Mouse (Mus musculus) Patski (cell line): ENCODE measurements around the gene Prom2. TPM values are rescaled to one million over a fixed set of nuclear protein-coding genes. Genes with fewer than 3 reads are reported as not detected.

Source experiments
- ATAC-seq: fragments of 100-300 bp; one replicate; pipeline ENCODE4 v1.8.0; 2021
- CTCF ChIA-PET: fragments of 350-600 bp; sonication (Branson Sonifier 250); formaldehyde crosslinking; loops from one replicate; lab custom pipeline; 2022; ENCODE audit warnings: inconsistent platforms; lab: Charles Lee
- POLR2A ChIA-PET: fragments of 350-600 bp; sonication (Branson Sonifier 250); formaldehyde crosslinking; loops from one replicate; lab custom pipeline; 2022; ENCODE audit warnings: antibody characterized with exemption, inconsistent platforms; lab: Charles Lee
- DNase-seq: peaks from one replicate; pipeline ENCODE4 v3.0.0-alpha.2; 2011; ENCODE audit warnings: low read depth, low spot score
- H3K27me3 ChIP-seq: fragments of 371-371 bp; one replicate; pipeline ENCODE4 v1.5.1; 2021
- CTCF ChIP-seq: fragments of 100-300 bp; IDR thresholded peaks from one replicate; pipeline ENCODE4 v1.5.1; 2021
- in situ Hi-C: fragments of 300-500 bp; cut with MboI; formaldehyde crosslinking; loops from 3 replicates; pipeline ENCODE4 v1.11.1; 2018; ENCODE audit warnings: low pct_unique_long_range_greater_than_20kb, mixed read lengths
- polyA plus RNA-seq: library from polyadenylated mRNA; unstranded; gene quantifications from one replicate; pipeline ENCODE4 v1.2.3, GENCODE M21; 2021

Gene Prom2
- polyA plus RNA-seq, 1 experiment from 2014 or later, result not detected

- TF ChIP-seq CTCF, result no peak
- in situ Hi-C loops, result loop anchor here (5.0 kb wide), 1 partner anchor 36 kb away; no protein-coding TSS in a partner anchor
- ChIA-PET CTCF (interaction anchor here (1.1 kb wide), 1 partner anchor 42 kb away, joined by 3 read pairs; no protein-coding TSS in a partner anchor), POLR2A (no interaction called here)
- DNase-seq (no peak), ATAC-seq (no peak)
- H3K27me3 ChIP-seq, result peaks cover 25% of the 10 kb centered on the region
These were observed 42.5 kb downstream of the Prom2 start for GRCm38 (mm10) chr2:127498750-127499149.

GRCm38 (mm10) chr2:127496321-127496720 lies 44.9 kb downstream of the Prom2 start:
- H3K27me3 ChIP-seq, result peaks cover 18% of the 10 kb centered on the region
- no peak for TF ChIP-seq CTCF

GRCm38 (mm10) chr2:127484476-127485170 lies 56.6 kb downstream of the Prom2 start:
- DNase-seq (no peak), ATAC-seq (no peak)
- TF ChIP-seq CTCF, result no peak
- POLR2A ChIA-PET, result no interaction called here
- H3K27me3 ChIP-seq, result no peaks in the 10 kb centered on the region
- in situ Hi-C loops, result no loop called here
- CTCF ChIA-PET, result interaction anchor here (0.7 kb wide), 1 partner anchor 16 kb away, joined by 3 read pairs; no protein-coding TSS in a partner anchor

More at GRCm38 (mm10) chr2:127496321-127496720, 44.9 kb downstream of the Prom2 start:
- ATAC-seq, result no peak
- in situ Hi-C loops, result loop anchor here (5.0 kb wide), 1 partner anchor 34 kb away; no protein-coding TSS in a partner anchor
- CTCF ChIA-PET, result interaction anchor here (0.6 kb wide), 1 partner anchor 134 kb away, joined by 3 read pairs; the partner anchor contains the start of gene Adra2b
- POLR2A ChIA-PET, result no interaction called here
- DNase-seq, result no peak

GRCm38 (mm10) chr2:127483001-127483400 lies 58.3 kb downstream of the Prom2 start:
- POLR2A ChIA-PET, result no interaction called here
- ATAC-seq (peak; percentile 33), DNase-seq (no peak)
- in situ Hi-C loops, result no loop called here
- H3K27me3 ChIP-seq, result no peaks in the 10 kb centered on the region
- no peak for TF ChIP-seq CTCF
- CTCF ChIA-PET, result interaction anchor here (1.1 to 2.5 kb wide), 2 partner anchors 20 to 76 kb away, joined by 3 to 9 read pairs; no protein-coding TSS in a partner anchor

DNA sequence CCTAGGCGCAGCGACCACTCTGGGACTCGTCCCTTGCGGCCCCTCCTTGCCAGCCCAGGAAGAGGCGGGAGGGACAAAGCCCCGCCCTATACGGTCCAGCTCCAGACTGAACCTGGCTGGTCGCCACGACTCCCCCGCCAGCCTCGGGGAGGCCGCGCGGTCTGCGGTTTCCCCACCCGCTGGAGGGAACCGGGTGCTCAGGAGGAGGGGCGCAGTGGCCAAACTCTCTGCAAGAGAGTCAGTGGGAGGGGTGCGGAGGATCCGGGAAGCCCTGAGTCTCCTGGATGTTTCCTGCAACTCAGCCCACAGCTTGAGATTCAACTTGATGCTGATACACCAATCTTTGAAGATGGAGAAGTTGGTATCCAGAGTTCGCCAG lies 58.7 kb downstream of the Prom2 start:
- DNase-seq, result peak; percentile 38
- TF ChIP-seq CTCF, result no peak
- no peaks in the 10 kb centered on the region for H3K27me3 ChIP-seq
- in situ Hi-C loops, result no loop called here
- POLR2A ChIA-PET, result no interaction called here
- CTCF ChIA-PET, result interaction anchor here (1.1 to 2.5 kb wide), 2 partner anchors 20 to 77 kb away, joined by 3 to 9 read pairs; no protein-coding TSS in a partner anchor
- peak; percentile 76 for ATAC-seq

DNA sequence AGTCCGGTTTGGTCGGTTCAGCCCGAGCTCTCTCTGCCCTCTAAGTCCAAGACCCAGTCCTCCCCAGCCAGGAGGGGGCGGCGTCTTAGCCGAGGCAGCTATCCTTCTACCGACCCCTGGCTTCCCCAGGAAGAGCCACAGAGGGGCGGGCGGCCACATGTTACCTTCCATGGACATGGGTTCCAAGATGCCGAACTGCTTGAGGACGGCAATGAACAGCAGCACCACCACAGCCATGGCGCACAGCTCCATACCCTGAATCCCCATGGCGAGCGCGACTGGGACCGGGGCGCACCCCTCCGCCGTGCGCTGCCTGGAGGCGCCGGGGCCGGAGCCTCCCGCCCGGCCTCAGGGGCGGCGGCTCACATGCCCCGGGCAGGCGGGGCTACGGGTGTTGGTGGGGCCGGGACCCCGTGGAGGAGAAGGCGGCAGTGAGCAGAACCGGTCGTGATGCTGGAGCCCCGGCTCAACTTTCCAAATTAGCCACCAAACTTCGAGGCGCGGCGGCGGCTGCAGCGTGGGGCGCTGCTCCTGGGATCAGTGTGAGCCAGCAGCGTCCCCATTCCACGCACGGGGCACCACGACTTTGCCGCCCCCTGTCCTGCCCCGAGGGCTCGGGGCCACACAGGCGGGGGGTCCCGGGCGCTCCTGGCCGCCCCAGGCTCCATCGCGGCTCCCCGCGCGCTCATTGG lies 59.3 kb downstream of the Prom2 start:
- TF ChIP-seq CTCF, result no peak
- in situ Hi-C loops, result no loop called here
- ATAC-seq, result peak; percentile 33
- CTCF ChIA-PET, result interaction anchor here (1.1 to 2.5 kb wide), 3 partner anchors 19 to 77 kb away, joined by 3 to 9 read pairs (median 4); no protein-coding TSS in a partner anchor
- H3K27me3 ChIP-seq, result no peaks in the 10 kb centered on the region
- DNase-seq, result no peak
- POLR2A ChIA-PET, result interaction anchor here (0.8 kb wide), 1 partner anchor 9 kb away, joined by 3 read pairs; no protein-coding TSS in a partner anchor

- no peak for TF ChIP-seq CTCF
- no peak for ATAC-seq
- H3K27me3 ChIP-seq, result no peaks in the 10 kb centered on the region
- in situ Hi-C loops, result no loop called here
- DNase-seq, result no peak
- POLR2A ChIA-PET, result no interaction called here
- CTCF ChIA-PET, result no interaction called here
These were observed 61.5 kb downstream of the Prom2 start for GRCm38 (mm10) chr2:127479763-127480162.

DNA sequence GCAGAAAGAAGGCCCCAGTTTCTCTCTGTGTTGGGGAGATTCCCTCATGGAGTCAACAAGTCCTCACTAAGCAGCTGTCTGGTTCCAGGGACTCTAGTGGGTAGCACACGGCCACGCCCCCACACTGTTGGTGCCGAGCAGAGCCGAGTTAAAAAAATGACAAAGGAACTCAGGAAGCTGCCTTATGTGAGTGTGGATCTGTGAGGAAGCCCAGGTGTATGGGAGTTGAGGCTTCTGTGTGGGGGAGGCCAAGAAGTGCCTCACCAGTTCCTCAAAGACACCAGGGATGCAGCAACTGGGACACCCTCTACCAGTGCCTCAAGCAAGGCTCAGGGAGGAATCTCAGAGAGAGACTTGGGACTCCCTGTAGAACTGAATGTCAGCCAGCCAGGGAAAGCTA lies 62.1 kb downstream of the Prom2 start:
- POLR2A ChIA-PET, result no interaction called here
- no peak for TF ChIP-seq CTCF
- ATAC-seq, result no peak
- no peaks in the 10 kb centered on the region for H3K27me3 ChIP-seq
- CTCF ChIA-PET, result no interaction called here
- in situ Hi-C loops, result no loop called here
- no peak for DNase-seq

Other genes starting within 250 kb of the Prom2 start
- 7.0 TPM for gene Dusp2, start 205.3 kb downstream of the Prom2 start, polyA plus RNA-seq
- not detected for gene Astl, start 202.8 kb downstream of the Prom2 start, polyA plus RNA-seq
- not detected for gene Adra2b, start 178.3 kb downstream of the Prom2 start, polyA plus RNA-seq
- 0.05 TPM for gene Gpat2, start 116.3 kb downstream of the Prom2 start, polyA plus RNA-seq
- 40.3 TPM for gene Fahd2a, start 96.9 kb downstream of the Prom2 start, polyA plus RNA-seq
- gene Kcnip3, start 19.4 kb downstream of the Prom2 start, polyA plus RNA-seq, result 4.3 TPM
- gene Zfp661, start 45.6 kb upstream of the Prom2 start, polyA plus RNA-seq, result 3.8 TPM
- 87.4 TPM for gene Mrps5, start 45.8 kb upstream of the Prom2 start, polyA plus RNA-seq
- 1.1 TPM for gene Mal, start 115.2 kb upstream of the Prom2 start, polyA plus RNA-seq
- gene Mall, start 188.5 kb upstream of the Prom2 start, polyA plus RNA-seq, result 0.05 TPM
- gene Nphp1, start 247.4 kb upstream of the Prom2 start, polyA plus RNA-seq, result 58.5 TPM